Mouse (Mus musculus): ENCODE measurements around the gene Cyp2c55.

Cyp2c55 gene

DNA sequence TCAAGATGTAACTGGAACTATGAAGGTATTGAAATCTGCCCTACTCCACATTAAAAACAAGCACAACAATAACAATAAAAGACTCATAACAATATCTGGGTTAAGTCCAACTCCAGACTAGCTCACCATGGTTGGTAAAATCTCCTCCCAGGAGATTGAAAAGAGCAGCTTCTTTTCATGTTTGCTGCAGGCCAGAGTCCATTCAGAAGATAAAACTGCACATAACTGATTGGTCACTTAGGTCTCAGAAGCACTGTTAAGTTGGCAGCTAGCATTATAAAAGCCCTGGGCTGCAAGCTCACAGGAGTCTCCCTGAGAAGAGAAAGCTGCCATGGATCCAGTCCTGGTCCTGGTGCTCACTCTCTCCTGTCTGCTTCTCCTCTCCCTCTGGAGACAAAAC lies at the start of gene Cyp2c55:
Cyp2c55 (plus strand) TSS at position 305 of the 400 bp plus-strand sequence.
- ChIA-PET CTCF (interaction anchor here in 1 of 4 experiments (1.1 kb wide), 1 partner anchor 62 kb away, joined by 3 read pairs; no protein-coding TSS in a partner anchor), POLR2A (interaction anchor here in 1 of 4 experiments (1.1 kb wide), 1 partner anchor 30 kb away, joined by 4 read pairs; no protein-coding TSS in a partner anchor)

GRCm38 (mm10) chr19:38970741-38971140 lies 36.1 kb upstream of the Cyp2c55 start:
- ChIA-PET CTCF (no interaction called here), POLR2A (interaction anchor here in 1 of 4 experiments (0.9 to 2.7 kb wide), 2 partner anchors 22 to 28 kb away, joined by 3 to 20 read pairs; no protein-coding TSS in a partner anchor)

- ChIA-PET POLR2A (interaction anchor here in 2 of 4 experiments (0.6 to 1.6 kb wide), 7 partner anchors 10 to 39 kb away, joined by 3 to 10 read pairs (median 4); no protein-coding TSS in a partner anchor), CTCF (interaction anchor here in 2 of 4 experiments (1.4 to 1.5 kb wide), 2 partner anchors 10 kb away, joined by 3 to 5 read pairs; no protein-coding TSS in a partner anchor)
These were observed 34.2 kb upstream of the Cyp2c55 start for GRCm38 (mm10) chr19:38972581-38972980.

- POLR2A ChIA-PET: interaction anchor here in 2 of 4 experiments (0.7 to 1.6 kb wide), 7 partner anchors 9 to 616 kb away, joined by 3 to 7 read pairs (median 4); no protein-coding TSS in a partner anchor
- CTCF ChIA-PET: interaction anchor here in 1 of 4 experiments (0.6 kb wide), 1 partner anchor 331 kb away, joined by 9 read pairs; no protein-coding TSS in a partner anchor
These were observed 33.2 kb upstream of the Cyp2c55 start for GRCm38 (mm10) chr19:38973666-38974065.

DNA sequence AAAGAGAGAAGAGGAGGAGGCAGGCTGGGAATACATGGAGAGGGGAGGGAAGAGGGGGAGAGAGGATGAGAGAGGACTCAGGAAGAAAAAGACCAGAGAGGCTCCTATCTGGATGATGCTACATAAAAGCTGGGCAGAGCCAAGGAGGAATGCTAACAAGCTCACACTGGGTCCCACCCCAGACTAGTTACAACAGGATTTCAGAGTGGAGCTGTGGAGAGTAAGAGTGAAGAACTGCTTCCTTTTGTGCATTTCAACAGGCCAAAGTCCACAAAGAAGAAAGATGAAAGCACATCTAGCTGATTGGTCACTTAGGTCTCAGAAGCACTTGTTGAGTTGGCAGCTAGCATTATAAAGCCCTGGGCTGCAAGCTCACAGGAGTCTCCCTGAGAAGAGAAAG lies 30.6 kb upstream of the Cyp2c55 start:
- POLR2A ChIA-PET: interaction anchor here in 3 of 4 experiments (0.6 to 3.2 kb wide), 12 partner anchors 10 to 46 kb away, joined by 3 to 33 read pairs (median 4); partner anchors contain the start of genes Hells (in 2 of the 3) and Cyp2c55 (in 1 of the 3)
- CTCF ChIA-PET: no interaction called here

DNA sequence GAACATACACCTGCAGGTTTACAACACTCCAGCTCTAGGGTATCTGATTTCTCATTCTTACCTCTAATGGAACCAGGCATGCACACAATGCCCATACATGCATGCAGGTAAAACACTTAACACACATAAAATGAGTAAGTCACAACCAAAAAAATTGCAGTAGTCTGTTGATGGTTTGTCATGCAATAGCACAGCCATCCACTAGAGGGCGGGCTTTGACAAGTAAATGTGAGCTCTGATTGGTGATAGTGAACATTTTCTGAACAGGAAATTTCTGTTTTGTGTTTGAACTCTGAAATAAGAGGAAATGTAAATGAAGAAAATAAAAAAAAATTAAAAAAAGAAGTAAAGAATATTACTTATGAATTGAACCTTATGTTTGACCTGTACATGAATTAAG lies 24.9 kb upstream of the Cyp2c55 start:
- POLR2A ChIA-PET: interaction anchor here in 1 of 4 experiments (0.7 kb wide), 1 partner anchor 51 kb away, joined by 3 read pairs; the partner anchor contains the start of gene Hells
- CTCF ChIA-PET: interaction anchor here (0.6 to 1.0 kb wide), 10 partner anchors 9 to 1243 kb away, joined by 3 to 7 read pairs (median 3); no protein-coding TSS in a partner anchor

DNA sequence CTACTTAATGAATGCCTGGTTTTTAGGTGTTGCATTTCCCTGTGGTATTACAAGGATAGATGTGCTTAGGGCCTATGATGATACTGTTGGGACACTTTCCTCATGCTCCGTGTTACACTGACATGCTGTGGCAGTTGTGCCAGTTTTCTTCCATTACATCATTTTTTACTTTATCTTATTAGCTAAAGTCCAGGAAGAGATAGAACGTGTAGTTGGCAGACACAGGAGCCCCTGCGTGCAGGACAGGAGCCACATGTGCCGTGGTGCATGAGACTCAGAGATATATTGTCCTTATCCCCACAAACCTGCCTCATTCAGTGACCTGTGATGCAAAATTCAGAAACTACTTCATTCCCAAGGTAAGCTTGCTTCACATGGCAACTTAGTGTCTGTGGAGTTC lies 8.6 kb upstream of the Cyp2c55 start:
- POLR2A ChIA-PET: interaction anchor here in 1 of 4 experiments (1.5 kb wide), 1 partner anchor 13 kb away, joined by 3 read pairs; no protein-coding TSS in a partner anchor
- CTCF ChIA-PET: no interaction called here

DNA sequence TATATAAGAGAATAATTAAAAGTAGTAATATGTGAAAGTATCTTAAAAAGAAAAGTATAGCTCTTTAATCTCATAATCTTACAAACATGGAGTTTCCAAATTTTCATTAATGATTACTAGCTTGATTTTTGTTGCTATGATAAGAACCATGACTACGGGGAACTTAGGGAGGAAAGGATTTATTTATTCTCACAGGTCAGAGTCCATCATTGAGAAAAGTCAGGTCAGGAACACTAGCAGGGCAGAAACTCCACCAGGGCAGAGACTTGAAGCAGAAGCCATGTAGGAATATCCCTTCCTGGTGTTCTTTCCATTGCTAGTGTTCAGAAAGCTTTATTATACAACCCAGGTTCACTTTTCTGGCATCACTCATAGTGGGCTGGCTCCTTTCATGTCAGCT lies 8.1 kb upstream of the Cyp2c55 start:
- CTCF ChIA-PET: no interaction called here
- POLR2A ChIA-PET: interaction anchor here in 1 of 4 experiments (0.6 to 1.5 kb wide), 2 partner anchors 13 to 843 kb away, joined by 3 to 4 read pairs; no protein-coding TSS in a partner anchor

DNA sequence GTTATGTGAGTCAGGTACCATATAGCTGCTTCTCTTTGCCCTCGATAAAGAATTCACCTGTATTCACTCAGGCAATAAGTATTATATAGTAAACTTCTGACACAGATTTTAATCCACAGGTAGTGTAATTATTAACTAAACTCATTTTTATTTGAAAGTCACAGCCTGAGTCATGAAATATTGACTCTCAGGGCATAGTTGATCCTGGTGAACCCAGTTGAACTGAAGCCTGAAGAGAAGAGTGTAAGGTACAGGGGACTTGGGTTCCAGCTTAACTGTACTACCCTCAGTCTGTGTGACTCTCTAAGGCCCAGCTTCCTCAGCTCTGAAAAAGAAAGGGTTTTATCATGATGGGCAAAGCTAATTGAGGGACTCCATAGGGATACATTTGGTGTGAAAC lies 1.7 kb upstream of the Cyp2c55 start:
- ChIA-PET POLR2A (no interaction called here), CTCF (no interaction called here)

- ChIA-PET CTCF (no interaction called here), POLR2A (no interaction called here)
These were observed 51.1 kb downstream of the Cyp2c55 start for GRCm38 (mm10) chr19:39057928-39058327.

DNA sequence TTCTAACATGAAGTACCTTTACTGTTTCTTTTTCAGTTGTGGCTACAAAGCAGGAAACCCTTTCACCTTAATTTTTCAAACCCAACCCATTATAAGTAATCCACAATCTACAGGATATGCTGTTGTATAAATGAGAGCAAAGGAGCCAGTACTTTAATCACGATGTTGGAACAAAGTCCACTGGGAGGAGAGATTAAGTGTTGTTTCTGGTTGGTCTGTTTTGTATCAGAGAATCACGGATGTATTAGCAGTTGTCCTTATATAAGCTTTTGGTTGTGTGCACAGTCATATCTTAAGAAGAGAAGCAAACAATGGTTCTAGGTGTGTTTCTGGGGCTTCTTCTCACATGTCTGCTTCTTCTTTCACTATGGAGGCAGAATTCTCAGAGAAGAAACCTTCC lies 53.9 kb downstream of the Cyp2c55 start, which contains the start of gene Cyp2c65:
Cyp2c65 (plus strand) TSS at position 297 of the 400 bp plus-strand sequence.
- ChIA-PET CTCF (no interaction called here), POLR2A (no interaction called here)

Measured in embryonic stem cell, embryonic (primary cell).